Mouse (Mus musculus) adrenal gland, postnatal 14 days (tissue): Measurements from ENCODE around the gene Ubxn10. TPM values are rescaled to one million over a fixed set of nuclear protein-coding genes. Genes with fewer than 3 reads are reported as not detected.

Experiments
- DNase-seq: peaks from one replicate; pipeline ENCODE4 v3.0.0; 2021; ENCODE audit warnings: mixed read lengths
- total RNA-seq: library from RNA; stranded (reverse); gene quantifications from 2 replicates; pipeline ENCODE4 v1.2.3, GENCODE M21; 2021

The Ubxn10 gene
- total RNA-seq, 1 experiment from 2014 or later = 0.89 TPM

DNA sequence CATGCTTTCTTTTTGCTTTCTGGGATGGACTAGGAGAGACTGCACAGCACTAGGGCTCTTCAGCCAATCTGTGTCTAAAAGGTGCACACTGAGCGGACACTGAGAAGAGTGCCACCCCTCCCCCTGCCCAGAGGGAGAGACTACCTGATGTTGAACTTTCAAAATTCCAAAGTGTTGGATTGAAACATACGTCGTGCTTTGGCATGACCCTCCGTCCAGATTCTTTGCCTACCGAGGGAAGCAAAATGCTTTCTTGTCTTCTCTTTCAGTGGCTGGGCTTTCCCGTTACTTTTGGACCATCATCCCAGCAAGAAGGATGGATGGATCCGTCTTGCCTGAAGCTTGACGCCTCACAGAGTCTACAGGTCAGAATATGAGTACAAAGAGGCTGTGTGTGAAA lies 35.9 kb downstream of the Ubxn10 start:
- no peak for DNase-seq

DNA sequence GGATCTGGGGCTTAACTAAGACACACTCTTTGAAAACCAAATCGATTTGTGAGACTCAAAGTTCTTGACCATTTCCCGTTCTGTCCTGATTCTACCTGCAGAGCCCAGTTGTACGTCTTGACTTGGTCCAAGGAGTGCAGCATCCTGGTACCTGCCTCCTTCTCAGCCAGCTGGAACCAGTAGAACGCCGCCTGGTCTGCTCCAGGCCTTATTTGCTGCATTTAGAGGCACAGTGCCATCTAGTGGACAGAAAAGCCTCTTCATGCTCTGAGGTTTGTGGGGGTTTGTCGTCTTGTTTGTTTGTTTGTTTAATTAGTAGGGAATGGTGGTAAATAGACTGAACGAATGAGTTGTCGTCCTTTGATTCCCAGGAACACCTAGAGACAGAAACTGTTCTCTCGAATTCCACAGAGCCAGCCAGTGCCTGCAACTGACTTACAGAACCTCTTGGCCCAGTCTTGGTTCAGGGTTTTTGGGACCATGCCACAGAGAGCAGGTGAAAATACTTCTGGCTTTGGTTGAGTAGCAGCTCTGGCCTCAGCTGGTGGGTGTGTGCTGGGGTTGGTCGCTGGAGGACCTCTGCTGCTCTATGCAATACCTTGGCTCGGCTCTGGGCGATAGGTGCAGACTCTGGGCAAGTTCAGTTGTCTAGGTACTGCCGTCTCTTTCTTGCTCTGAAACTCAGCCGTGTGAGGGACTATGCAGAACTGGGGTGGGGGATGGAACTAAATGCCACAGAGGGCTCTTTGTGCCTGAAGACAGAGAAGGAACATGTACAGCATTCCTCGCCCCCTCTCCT lies 36.6 kb downstream of the Ubxn10 start:
- peak; percentile 68 for DNase-seq

- DNase-seq = no peak
Observed at GRCm38 (mm10) chr4:138698296-138698695, 38.7 kb downstream of the Ubxn10 start.

DNA sequence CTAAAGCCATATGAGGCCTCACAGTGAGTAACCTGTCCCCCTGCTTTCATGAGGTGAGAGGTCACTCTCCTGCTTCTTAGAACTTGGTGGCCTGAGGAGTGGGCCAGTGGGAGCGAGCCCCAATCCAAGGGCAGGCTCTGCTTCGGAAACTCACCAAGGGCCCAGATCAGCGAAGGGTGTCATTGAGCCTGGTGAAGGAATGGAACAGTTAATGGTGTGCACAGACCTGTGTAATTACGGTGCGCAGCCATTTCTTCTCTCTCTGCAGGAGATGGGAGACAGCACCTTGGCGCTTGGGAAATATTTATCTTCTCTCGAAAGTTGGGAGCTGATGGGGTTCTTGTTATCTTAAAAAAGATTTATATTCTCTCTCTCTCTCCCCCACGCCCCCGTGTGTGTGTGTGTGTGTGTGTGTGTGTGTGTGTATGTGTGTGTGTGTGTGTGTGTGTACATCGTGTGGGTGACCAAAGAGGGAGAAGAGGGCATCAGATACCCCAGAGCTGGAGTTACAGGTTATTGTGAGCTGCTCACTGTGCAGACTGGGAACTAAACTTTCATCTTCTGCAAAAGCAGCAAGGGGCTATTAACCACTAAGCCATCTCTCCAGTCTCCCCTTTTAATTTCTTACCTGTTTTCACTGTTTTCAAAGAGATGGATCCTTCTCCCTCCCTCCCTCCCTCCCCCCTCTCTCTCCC lies 39.7 kb downstream of the Ubxn10 start:
- no peak for DNase-seq

- DNase-seq = no peak
Observed at GRCm38 (mm10) chr4:138696720-138697119, 40.2 kb downstream of the Ubxn10 start.

GRCm38 (mm10) chr4:138693043-138693692 lies 43.8 kb downstream of the Ubxn10 start:
- DNase-seq = no peak

- DNase-seq = no peak
Observed at GRCm38 (mm10) chr4:138691443-138692181, 45.4 kb downstream of the Ubxn10 start.

DNA sequence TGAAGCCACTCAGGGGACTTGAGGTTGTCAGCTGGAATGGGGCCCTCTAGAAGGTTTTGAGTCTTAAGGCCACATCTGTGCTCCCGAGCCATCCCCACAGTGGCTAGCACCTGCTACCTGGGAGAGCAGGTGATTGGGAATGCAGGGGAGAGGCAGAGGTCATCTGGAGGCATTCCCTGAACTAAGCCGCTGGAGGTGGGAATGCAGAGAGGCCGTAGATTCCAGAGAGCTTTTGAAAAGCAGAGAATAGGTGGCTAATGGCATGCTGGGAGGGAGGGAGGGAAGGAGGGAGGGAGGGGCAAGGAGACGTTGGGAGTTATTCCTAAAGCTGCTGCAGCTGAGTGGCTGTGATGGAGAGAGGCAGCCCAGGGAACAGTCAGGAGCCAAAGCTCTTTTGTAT lies 46.4 kb downstream of the Ubxn10 start:
- DNase-seq = no peak

GRCm38 (mm10) chr4:138689094-138689512 lies 47.9 kb downstream of the Ubxn10 start:
- no peak for DNase-seq

- no peak for DNase-seq
Observed at GRCm38 (mm10) chr4:138685813-138686212, 51.2 kb downstream of the Ubxn10 start.

DNA sequence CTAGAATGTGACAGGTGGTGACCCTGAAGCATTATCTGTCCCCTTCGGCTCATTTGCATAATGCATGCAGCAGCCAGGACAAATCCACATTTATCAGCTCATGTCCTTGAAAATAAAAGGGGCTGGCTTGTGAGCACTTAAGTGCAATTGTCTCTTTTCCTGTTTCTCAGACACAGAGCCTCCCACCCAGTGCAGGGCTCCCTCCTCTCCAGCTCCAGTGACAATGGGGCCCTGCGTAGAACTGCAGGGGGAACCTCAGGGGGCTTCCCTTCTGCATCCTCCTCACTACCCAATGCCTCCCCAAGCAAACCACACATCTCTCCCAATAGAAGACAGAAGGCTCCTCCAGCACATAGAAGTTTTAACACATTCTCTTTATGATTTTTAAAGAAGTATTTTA lies 54.2 kb downstream of the Ubxn10 start:
- DNase-seq = no peak

DNA sequence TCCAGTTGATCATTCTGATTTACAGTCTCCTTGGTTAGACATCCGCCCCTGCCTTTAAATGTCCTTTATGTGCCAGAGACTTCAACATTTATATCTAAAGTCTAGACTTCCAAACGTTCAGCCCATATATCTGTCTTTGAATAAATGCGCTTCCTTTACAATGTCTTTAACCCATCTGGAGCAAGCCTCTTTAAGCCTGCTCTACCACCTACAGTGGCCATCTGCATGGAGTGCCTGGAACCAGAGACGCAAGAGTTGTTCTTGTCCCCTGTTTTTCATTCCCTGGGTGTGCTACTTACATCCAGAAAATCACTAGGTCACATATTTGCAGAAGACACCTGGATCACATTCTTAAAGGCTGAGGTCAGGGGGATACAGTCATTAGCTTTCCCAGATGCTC lies 56.8 kb downstream of the Ubxn10 start:
- no peak for DNase-seq

- DNase-seq = no peak
Observed at GRCm38 (mm10) chr4:138677579-138677978, 59.4 kb downstream of the Ubxn10 start.

DNA sequence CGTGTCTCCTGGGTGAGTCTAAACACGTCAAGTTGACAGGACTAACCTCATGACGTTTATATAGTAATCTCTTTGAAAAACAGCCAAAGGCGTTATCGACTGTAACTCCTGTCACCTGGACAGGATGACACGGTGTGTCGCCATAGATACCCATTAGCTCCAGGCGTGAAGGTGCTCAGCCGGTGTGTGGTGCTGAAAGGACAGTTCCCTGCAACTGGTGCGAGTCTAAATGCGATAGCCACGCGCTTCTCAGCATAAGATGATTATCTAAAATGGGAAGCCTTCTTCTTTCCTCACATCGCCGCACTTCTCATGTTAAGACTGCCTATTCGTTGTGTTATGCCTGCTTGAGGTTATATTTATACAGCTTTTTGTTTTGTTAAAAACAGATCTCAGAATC lies 60.5 kb downstream of the Ubxn10 start:
- peak; percentile 53 for DNase-seq

- DNase-seq = no peak
Observed at GRCm38 (mm10) chr4:138672160-138672559, 64.8 kb downstream of the Ubxn10 start.

DNA sequence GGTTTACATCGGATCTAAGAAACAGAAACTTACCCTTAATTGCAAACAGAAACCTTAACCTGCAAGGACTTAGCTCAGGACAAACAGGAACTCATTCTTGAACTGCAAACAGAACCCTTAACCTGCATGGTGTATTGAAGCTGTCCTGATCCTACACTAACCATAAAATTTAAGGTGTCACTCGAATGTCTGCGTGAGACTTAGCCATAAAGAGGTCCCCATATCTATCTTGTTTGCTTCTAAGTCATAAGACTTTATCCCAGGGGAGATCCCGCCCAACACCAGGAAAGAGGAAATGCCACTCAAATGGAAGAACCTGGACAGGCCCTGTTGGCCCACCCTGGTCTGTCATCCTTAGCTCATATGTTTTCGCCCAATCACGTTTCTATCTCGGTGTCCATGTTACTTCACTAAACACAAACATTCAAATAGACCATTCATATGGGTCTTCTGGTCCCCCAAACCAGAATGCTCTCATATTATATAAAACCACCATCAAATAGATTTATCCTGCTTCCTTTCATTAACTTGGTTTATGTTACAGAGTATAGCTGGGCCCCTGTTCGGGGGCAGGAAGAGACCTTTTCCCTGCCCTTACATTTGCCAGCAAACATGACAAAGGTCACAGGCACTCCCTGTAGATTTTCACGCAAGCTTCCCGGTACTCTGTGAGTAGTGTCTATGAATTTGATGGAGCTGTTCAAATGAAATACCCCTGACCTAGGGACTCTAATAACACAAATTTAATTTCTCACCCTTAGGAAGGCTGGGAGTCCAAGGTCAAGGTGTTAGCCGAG lies 66.7 kb downstream of the Ubxn10 start:
- DNase-seq = no peak

DNA sequence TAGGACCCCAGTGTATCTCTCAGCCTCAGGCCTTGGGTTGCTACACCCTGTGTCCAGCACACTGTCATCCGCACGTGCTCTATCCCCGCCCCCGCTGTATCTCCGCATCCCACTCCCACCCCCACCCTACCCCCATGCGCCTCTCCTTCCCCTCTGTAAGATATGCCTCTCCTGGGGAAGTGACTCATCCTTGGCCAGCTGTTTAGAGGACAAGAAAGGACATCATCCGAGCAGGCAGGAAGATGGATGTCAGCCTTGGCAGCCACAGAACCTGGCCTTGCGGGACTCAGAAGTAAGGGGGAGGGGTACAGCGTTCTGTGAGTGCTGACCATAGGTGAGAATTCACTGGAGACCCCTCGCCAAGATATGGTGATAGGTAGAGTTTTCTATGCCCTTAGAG lies 70.4 kb downstream of the Ubxn10 start:
- DNase-seq = peak; percentile 58

DNA sequence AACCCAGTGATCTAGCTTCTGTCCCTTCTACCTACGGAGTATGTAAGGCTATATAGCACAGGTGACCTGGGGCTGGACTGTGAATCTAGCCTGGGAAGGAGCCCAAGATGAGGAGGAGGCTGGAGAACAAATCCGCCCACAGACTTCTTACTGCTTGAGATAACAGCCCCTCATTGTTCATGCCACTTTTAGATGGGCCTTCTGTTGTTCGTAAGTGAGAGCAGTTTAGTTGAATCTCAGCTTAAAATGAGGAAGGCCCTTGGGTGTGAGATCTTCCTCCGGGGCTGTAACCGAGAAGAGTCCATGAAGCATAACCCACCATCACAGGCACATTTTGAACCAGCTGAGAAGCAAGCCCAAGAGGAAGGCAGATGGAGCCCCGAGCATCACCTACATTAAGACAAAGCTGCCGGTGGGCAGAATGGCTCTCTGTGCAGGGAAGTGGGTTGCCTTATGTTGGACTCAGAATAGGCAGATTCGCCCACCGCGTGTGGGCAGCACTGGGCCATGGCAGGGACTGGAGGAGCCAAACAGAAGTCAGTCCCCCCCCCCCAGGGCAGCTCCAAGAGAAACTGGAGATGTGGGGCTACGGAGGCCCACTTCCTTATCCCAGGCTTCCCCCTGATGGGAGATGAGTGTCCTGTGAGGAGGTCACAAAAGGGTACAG lies 76.9 kb downstream of the Ubxn10 start:
- no peak for DNase-seq
